Mouse (Mus musculus): Measurements from ENCODE around the gene A630010A05Rik.
"Not testable (repeated sequence)": the region's sequence is repeated elsewhere in the genome, so short reads cannot be mapped to it uniquely, and the experiment has no call there.

Gene A630010A05Rik

DNA sequence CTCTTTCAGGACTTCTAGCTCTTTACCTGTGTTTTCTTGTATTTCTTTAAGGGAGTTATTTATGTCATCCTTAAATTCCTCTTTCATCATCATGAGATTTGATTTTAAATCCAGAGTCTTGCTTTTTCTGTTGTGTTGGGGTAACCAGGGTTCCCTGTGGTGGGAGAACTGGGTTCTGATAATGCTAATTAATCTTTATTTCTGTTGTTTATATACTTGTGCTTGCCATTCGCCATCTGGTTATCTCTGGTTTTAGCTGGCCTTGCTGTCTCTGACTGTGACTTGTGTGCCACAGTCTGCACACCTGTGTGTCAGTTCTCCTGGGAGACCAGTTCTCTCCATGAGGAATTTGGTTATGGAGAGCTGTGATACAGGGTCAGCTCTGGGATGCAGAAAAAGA, at the start of gene A630010A05Rik:
A630010A05Rik (plus strand) TSS at position 301 of the 400 bp plus-strand sequence.
- no peak for DNase-seq (ENCODE audit: low spot score in 2 of 2)

DNA sequence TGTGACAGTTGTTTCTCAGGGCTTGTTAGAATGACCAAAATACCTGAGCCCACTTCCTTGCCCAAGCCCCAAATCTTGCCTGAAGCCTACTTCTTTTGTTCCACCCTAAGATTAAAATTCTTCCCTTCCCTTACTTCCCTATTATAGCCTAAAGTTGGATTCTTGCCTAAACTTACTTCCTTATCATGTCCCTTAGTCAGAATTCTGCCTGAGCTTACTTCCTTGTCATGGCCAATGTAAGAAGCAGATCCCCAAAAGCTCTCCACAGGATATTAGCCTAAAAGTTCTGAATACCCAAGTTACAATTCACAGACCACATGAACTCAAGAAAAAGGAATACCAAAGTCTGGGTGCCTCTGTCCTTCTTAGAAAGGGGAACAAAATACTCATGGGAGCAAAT, 26.4 kb upstream of the A630010A05Rik start:
- DNase-seq (ENCODE audit: low spot score in 2 of 2) = no peak

DNA sequence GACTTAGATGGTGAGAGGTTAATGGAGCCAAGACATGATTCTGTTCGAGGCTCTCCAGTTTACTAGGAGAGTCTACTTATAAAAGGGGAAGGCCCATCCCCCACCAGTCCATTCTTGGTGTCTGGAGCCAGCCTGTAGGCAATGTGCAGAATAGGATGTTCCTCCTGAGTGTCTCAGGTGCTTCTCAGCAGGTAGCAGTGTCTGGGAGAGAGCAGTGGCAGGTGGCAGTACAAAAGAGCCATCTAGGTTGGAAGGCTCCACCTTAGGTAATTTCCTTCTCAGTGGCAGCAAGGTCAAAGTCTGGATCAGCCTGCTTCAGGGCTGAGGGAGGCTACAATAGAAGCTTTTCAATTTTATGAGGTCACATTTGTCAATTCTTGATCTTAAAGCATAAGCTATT, 4.9 kb upstream of the A630010A05Rik start:
- not testable (repeated sequence) for DNase-seq (ENCODE audit: low spot score in 2 of 2)

Data from right cerebral cortex, adult 2 months (tissue).